ENCODE assay signal across 19 mouse cellular contexts in the genomic region with DNA sequence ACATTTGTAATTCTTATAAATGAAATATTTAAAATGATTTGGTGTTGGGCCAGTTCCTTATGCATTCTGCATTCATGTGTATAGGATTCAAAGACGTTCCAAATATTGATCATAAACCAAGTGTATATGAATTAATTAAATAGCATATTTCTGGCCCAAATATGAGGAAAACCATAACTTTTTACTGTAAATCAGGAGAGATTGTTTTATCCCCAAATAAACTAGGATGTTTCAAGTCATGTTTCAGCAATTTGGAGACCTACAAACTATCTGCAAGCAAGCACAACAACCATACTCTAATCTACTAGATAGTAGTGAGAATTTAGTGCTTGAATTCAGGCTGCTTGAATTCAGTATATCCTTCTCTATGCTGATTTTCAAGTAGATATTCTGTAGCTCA.
DNase-seq lines count a peak whose midpoint lies in the region; ATAC-seq and TF ChIP-seq lines count a peak whose summit lies in the region.
"Had no signal": no experiment of that assay in that cellular context is flagged by ENCODE, and none has a peak within 500 bp of the region (broad histone marks: within the 10 kb centered on the region; RNA-seq: fewer than 3 reads in every experiment).

No protein-coding gene starts in this region.

- H3K27ac ChIP-seq in left cerebral cortex, adult 2 months, result peak overlapping the region; percentile 80
- H3K27ac ChIP-seq in hindbrain, embryonic 10.5 days, result peak overlapping the region; percentile 92
- H3K27ac ChIP-seq in midbrain, embryonic 11.5 days (ENCODE audit: low read depth, low read length), result no peak overlapping the region
- peak overlapping the region; percentile 80; the same call in 1 of the 2 replicates for H3K27ac ChIP-seq in neural tube, embryonic 14.5 days (ENCODE audit: low read depth, low read length)
- H3K27ac ChIP-seq: embryonic facial prominence, embryonic 13.5 days; limb, embryonic 10.5 days; liver, embryonic 13.5 days had no signal

- no peak for DNase-seq in left cerebral cortex, adult 2 months (ENCODE audit: extremely low spot score in 1 of 2, low spot score in 2 of 2)
- no peak for DNase-seq in left cerebral cortex, adult 18-20 months (ENCODE audit: low spot score in 2 of 2)
- no peak for DNase-seq in hindbrain, embryonic 10.5 days (ENCODE audit: low spot score)
- DNase-seq in midbrain, embryonic 11.5 days (ENCODE audit: low spot score, missing footprints), result peak; percentile 87
- DNase-seq in kidney, adult 9 months, result no peak
- DNase-seq in cerebellum, postnatal 14 days, result no peak
- no peak for DNase-seq in spleen, postnatal 14 days (ENCODE audit: low spot score in 2 of 2)
- DNase-seq: cerebellum, postnatal 36 days; gastrocnemius, postnatal 10 days; heart, postnatal 10 days; kidney, postnatal 25 days; liver, embryonic 13.5 days; thymus, adult 2 months had no signal

- 52% methylated on average over 1 of the region's 1 CpGs for WGBS in hindbrain, embryonic 10.5 days
- WGBS in midbrain, embryonic 11.5 days, result 45% methylated on average over 1 of the region's 1 CpGs
- WGBS in neural tube, embryonic 14.5 days, result 9% methylated on average over 1 of the region's 1 CpGs

- H3K9ac ChIP-seq in midbrain, embryonic 11.5 days (ENCODE audit: low read length), result peak overlapping the region; percentile 66; the same call in 1 of the 2 replicates
- peak overlapping the region; percentile 86 for H3K9ac ChIP-seq in neural tube, embryonic 14.5 days (replicated peaks; ENCODE audit: low read depth, low read length)
- H3K9ac ChIP-seq: embryonic facial prominence, embryonic 13.5 days; liver, embryonic 13.5 days had no signal

- peaks cover 55% of the 10 kb centered on the region for H3K36me3 ChIP-seq in hindbrain, embryonic 10.5 days
- H3K36me3 ChIP-seq in midbrain, embryonic 11.5 days (ENCODE audit: control insufficient read depth, insufficient read depth, low read length), result 0 out of 2 replicates have a peak, but pooled peaks cover 2% of the 10 kb centered on the region
- H3K36me3 ChIP-seq in neural tube, embryonic 14.5 days (ENCODE audit: control insufficient read depth, insufficient read depth, low read length), result peaks cover 26% of the 10 kb centered on the region; the same call in 1 of the 2 replicates
- H3K36me3 ChIP-seq: embryonic facial prominence, embryonic 13.5 days; limb, embryonic 10.5 days; liver, embryonic 13.5 days had no signal

- H3K9me3 ChIP-seq in hindbrain, embryonic 10.5 days, result no peaks in the 10 kb centered on the region
- no peaks in the 10 kb centered on the region for H3K9me3 ChIP-seq in midbrain, embryonic 11.5 days (ENCODE audit: control insufficient read depth, low read length)
- H3K9me3 ChIP-seq in neural tube, embryonic 14.5 days (ENCODE audit: control insufficient read depth, low read length), result no peaks in the 10 kb centered on the region
- H3K9me3 ChIP-seq: embryonic facial prominence, embryonic 13.5 days; limb, embryonic 10.5 days; liver, embryonic 13.5 days had no signal

- no peak for ATAC-seq in midbrain, embryonic 11.5 days (ENCODE audit: low FRiP score)
- no peak for ATAC-seq in neural tube, embryonic 14.5 days (ENCODE audit: low read depth)
- ATAC-seq: intestine, postnatal 0 days; lung, postnatal 0 days had no signal

- peaks cover 57% of the 10 kb centered on the region for H3K27me3 ChIP-seq in hindbrain, embryonic 10.5 days (ENCODE audit: insufficient read depth, poor library complexity, severe bottlenecking)
- no peaks in the 10 kb centered on the region for H3K27me3 ChIP-seq in midbrain, embryonic 11.5 days (ENCODE audit: control insufficient read depth, insufficient read depth, low read length)
- H3K27me3 ChIP-seq in neural tube, embryonic 14.5 days (ENCODE audit: control insufficient read depth, insufficient read depth, low read length), result no peaks in the 10 kb centered on the region
- H3K27me3 ChIP-seq: CH12.LX had no signal

- H3K4me1 ChIP-seq in hindbrain, embryonic 10.5 days (replicated peaks), result peaks cover 21% of the 10 kb centered on the region
- H3K4me1 ChIP-seq in midbrain, embryonic 11.5 days (ENCODE audit: control insufficient read depth, insufficient read depth, low read length), result peaks cover 5% of the 10 kb centered on the region; the same call in 1 of the 2 replicates
- no peaks in the 10 kb centered on the region for H3K4me1 ChIP-seq in neural tube, embryonic 14.5 days (ENCODE audit: control insufficient read depth, insufficient read depth, low read length)

- no peak for TF ChIP-seq CTCF in left cerebral cortex, adult 2 months (IDR thresholded peaks at IDR 0.05)

- H3K4me3 ChIP-seq in left cerebral cortex, adult 2 months, result peak overlapping the region; percentile 83
- peak overlapping the region; percentile 85 for H3K4me3 ChIP-seq in hindbrain, embryonic 10.5 days
- peak overlapping the region; percentile 37 for H3K4me3 ChIP-seq in midbrain, embryonic 11.5 days (ENCODE audit: low read depth, low read length)
- peak overlapping the region; percentile 90 for H3K4me3 ChIP-seq in neural tube, embryonic 14.5 days (ENCODE audit: low read depth, low read length)
- H3K4me3 ChIP-seq: embryonic facial prominence, embryonic 13.5 days; limb, embryonic 10.5 days; liver, embryonic 13.5 days had no signal

- peak overlapping the region; percentile 59 for H3K4me2 ChIP-seq in midbrain, embryonic 11.5 days
- peak overlapping the region; percentile 88 for H3K4me2 ChIP-seq in neural tube, embryonic 14.5 days (ENCODE audit: low read depth, low read length)
- H3K4me2 ChIP-seq: embryonic facial prominence, embryonic 13.5 days; liver, embryonic 13.5 days had no signal

- intact Hi-C loops in left cerebral cortex, adult 2 months (cut with DNase I), result no loop called here

Comparison
In these comparisons a context has a peak if more than half of its experiments do, and no peak if none do; other contexts are left out.
1. H3K4me3 ChIP-seq: peak in every context shown above with its lines; median percentile 90 in neural tube, embryonic 14.5 days; 85 in hindbrain, embryonic 10.5 days; 83 in left cerebral cortex, adult 2 months; 37 in midbrain, embryonic 11.5 days.